Mouse (Mus musculus): ENCODE data around the gene Aebp2. TPM values are rescaled to one million over a fixed set of nuclear protein-coding genes. Genes with fewer than 3 reads are reported as not detected.

Aebp2 gene
- polyA plus RNA-seq, 1 experiment from 2014 or later: 13.0 TPM

- no peak overlapping the region for H3K9ac ChIP-seq (replicated peaks; ENCODE audit: low read length)
- H3K36me3 ChIP-seq (replicated peaks; ENCODE audit: control insufficient read depth, insufficient read depth, low read depth, low read length): no peaks in the 10 kb centered on the region
- no peak overlapping the region for H3K4me2 ChIP-seq (ENCODE audit: low read depth, low read length)
- H3K4me1 ChIP-seq (ENCODE audit: control insufficient read depth, insufficient read depth, low read length): peaks cover 4% of the 10 kb centered on the region; the same call in 1 of the 2 replicates
- no peaks in the 10 kb centered on the region for H3K9me3 ChIP-seq (replicated peaks; ENCODE audit: control insufficient read depth, low read length)
- WGBS: 72% methylated on average over 9 of the region's 9 CpGs
- no peak for DNase-seq (ENCODE audit: low spot score)
- no peaks in the 10 kb centered on the region for H3K27me3 ChIP-seq (ENCODE audit: control insufficient read depth, insufficient read depth, low read length)
- no peak overlapping the region for H3K4me3 ChIP-seq (ENCODE audit: low read depth, low read length)
- no peak for ATAC-seq (replicated peaks; ENCODE audit: insufficient number of reproducible peaks, low FRiP score, low TSS enrichment, low read depth)
- no peak overlapping the region for H3K27ac ChIP-seq (replicated peaks; ENCODE audit: low read depth, low read length)
Measured at GRCm38 (mm10) chr6:140677960-140678359, 55.5 kb downstream of the Aebp2 start.

- Histone ChIP-seq H3K9me3 (replicated peaks; ENCODE audit: control insufficient read depth, low read length) (no peaks in the 10 kb centered on the region), H3K36me3 (replicated peaks; ENCODE audit: control insufficient read depth, insufficient read depth, low read depth, low read length) (no peaks in the 10 kb centered on the region), H3K4me3 (ENCODE audit: low read depth, low read length) (no peak overlapping the region), H3K4me2 (ENCODE audit: low read depth, low read length) (peak overlapping the region; percentile 16; the same call in 1 of the 2 replicates), H3K27me3 (ENCODE audit: control insufficient read depth, insufficient read depth, low read length) (no peaks in the 10 kb centered on the region), H3K4me1 (ENCODE audit: control insufficient read depth, insufficient read depth, low read length) (peaks cover 4% of the 10 kb centered on the region; the same call in 1 of the 2 replicates), H3K27ac (replicated peaks; ENCODE audit: low read depth, low read length) (no peak overlapping the region), H3K9ac (replicated peaks; ENCODE audit: low read length) (no peak overlapping the region; the same call in 1 of the 2 replicates)
- WGBS: 17% methylated on average over 15 of the region's 15 CpGs
- 0 out of 2 replicates have a peak, but pooled peaks have one; percentile 58 for ATAC-seq (replicated peaks; ENCODE audit: insufficient number of reproducible peaks, low FRiP score, low TSS enrichment, low read depth)
- peak; percentile 76 for DNase-seq (ENCODE audit: low spot score)
Measured at GRCm38 (mm10) chr6:140678658-140679271, 56.3 kb downstream of the Aebp2 start.

- ATAC-seq (replicated peaks; ENCODE audit: insufficient number of reproducible peaks, low FRiP score, low TSS enrichment, low read depth) (no peak), DNase-seq (ENCODE audit: low spot score) (no peak)
- H3K9ac ChIP-seq (replicated peaks; ENCODE audit: low read length): no peak overlapping the region
- H3K36me3 ChIP-seq (replicated peaks; ENCODE audit: control insufficient read depth, insufficient read depth, low read depth, low read length): no peaks in the 10 kb centered on the region
- 52% methylated on average over 7 of the region's 7 CpGs for WGBS
- H3K4me1 ChIP-seq (ENCODE audit: control insufficient read depth, insufficient read depth, low read length): peaks cover 4% of the 10 kb centered on the region; the same call in 1 of the 2 replicates
- H3K4me2 ChIP-seq (ENCODE audit: low read depth, low read length): no peak overlapping the region
- no peak overlapping the region for H3K4me3 ChIP-seq (ENCODE audit: low read depth, low read length)
- no peaks in the 10 kb centered on the region for H3K27me3 ChIP-seq (ENCODE audit: control insufficient read depth, insufficient read depth, low read length)
- no peaks in the 10 kb centered on the region for H3K9me3 ChIP-seq (replicated peaks; ENCODE audit: control insufficient read depth, low read length)
- H3K27ac ChIP-seq (replicated peaks; ENCODE audit: low read depth, low read length): no peak overlapping the region
Measured at GRCm38 (mm10) chr6:140680713-140681112, 58.2 kb downstream of the Aebp2 start.

- no peak overlapping the region for H3K4me3 ChIP-seq (ENCODE audit: low read depth, low read length)
- peak; percentile 39; the same call in 1 of the 2 replicates for ATAC-seq (replicated peaks; ENCODE audit: insufficient number of reproducible peaks, low FRiP score, low TSS enrichment, low read depth)
- no peaks in the 10 kb centered on the region for H3K27me3 ChIP-seq (ENCODE audit: control insufficient read depth, insufficient read depth, low read length)
- no peaks in the 10 kb centered on the region for H3K36me3 ChIP-seq (replicated peaks; ENCODE audit: control insufficient read depth, insufficient read depth, low read depth, low read length)
- H3K9me3 ChIP-seq (replicated peaks; ENCODE audit: control insufficient read depth, low read length): no peaks in the 10 kb centered on the region
- 51% methylated on average over 13 of the region's 13 CpGs for WGBS
- H3K9ac ChIP-seq (replicated peaks; ENCODE audit: low read length): no peak overlapping the region; the same call in 1 of the 2 replicates
- H3K27ac ChIP-seq (replicated peaks; ENCODE audit: low read depth, low read length): no peak overlapping the region
- peak; percentile 20 for DNase-seq (ENCODE audit: low spot score)
- H3K4me2 ChIP-seq (ENCODE audit: low read depth, low read length): no peak overlapping the region
- H3K4me1 ChIP-seq (ENCODE audit: control insufficient read depth, insufficient read depth, low read length): peaks cover 4% of the 10 kb centered on the region; the same call in 1 of the 2 replicates
Measured at GRCm38 (mm10) chr6:140682829-140683228, 60.4 kb downstream of the Aebp2 start.

- Histone ChIP-seq H3K9me3 (replicated peaks; ENCODE audit: control insufficient read depth, low read length) (no peaks in the 10 kb centered on the region), H3K9ac (replicated peaks; ENCODE audit: low read length) (no peak overlapping the region), H3K4me1 (ENCODE audit: control insufficient read depth, insufficient read depth, low read length) (no peaks in the 10 kb centered on the region), H3K4me2 (ENCODE audit: low read depth, low read length) (no peak overlapping the region), H3K27ac (replicated peaks; ENCODE audit: low read depth, low read length) (no peak overlapping the region), H3K36me3 (replicated peaks; ENCODE audit: control insufficient read depth, insufficient read depth, low read depth, low read length) (no peaks in the 10 kb centered on the region), H3K27me3 (ENCODE audit: control insufficient read depth, insufficient read depth, low read length) (no peaks in the 10 kb centered on the region), H3K4me3 (ENCODE audit: low read depth, low read length) (no peak overlapping the region)
- ATAC-seq (replicated peaks; ENCODE audit: insufficient number of reproducible peaks, low FRiP score, low TSS enrichment, low read depth) (no peak), DNase-seq (ENCODE audit: low spot score) (no peak)
- 86% methylated on average over 11 of the region's 11 CpGs for WGBS
Measured at GRCm38 (mm10) chr6:140684403-140684802, 61.9 kb downstream of the Aebp2 start.

GRCm38 (mm10) chr6:140689617-140690404, 67.3 kb downstream of the Aebp2 start:
- DNase-seq (ENCODE audit: low spot score): no peak
- no peak for ATAC-seq (replicated peaks; ENCODE audit: insufficient number of reproducible peaks, low FRiP score, low TSS enrichment, low read depth)
- no peak overlapping the region for H3K9ac ChIP-seq (replicated peaks; ENCODE audit: low read length)
- 84% methylated on average over 16 of the region's 16 CpGs for whole genome bisulfite sequencing
- H3K9me3 ChIP-seq (replicated peaks; ENCODE audit: control insufficient read depth, low read length): no peaks in the 10 kb centered on the region
- no peaks in the 10 kb centered on the region for H3K36me3 ChIP-seq (replicated peaks; ENCODE audit: control insufficient read depth, insufficient read depth, low read depth, low read length)
- no peaks in the 10 kb centered on the region for H3K27me3 ChIP-seq (ENCODE audit: control insufficient read depth, insufficient read depth, low read length)
- H3K4me2 ChIP-seq (ENCODE audit: low read depth, low read length): no peak overlapping the region
- H3K4me1 ChIP-seq (ENCODE audit: control insufficient read depth, insufficient read depth, low read length): no peaks in the 10 kb centered on the region
- H3K4me3 ChIP-seq (ENCODE audit: low read depth, low read length): no peak overlapping the region
- no peak overlapping the region for H3K27ac ChIP-seq (replicated peaks; ENCODE audit: low read depth, low read length)

GRCm38 (mm10) chr6:140692160-140692559, 69.7 kb downstream of the Aebp2 start:
- Histone ChIP-seq H3K27ac (replicated peaks; ENCODE audit: low read depth, low read length) (no peak overlapping the region), H3K36me3 (replicated peaks; ENCODE audit: control insufficient read depth, insufficient read depth, low read depth, low read length) (no peaks in the 10 kb centered on the region), H3K4me1 (ENCODE audit: control insufficient read depth, insufficient read depth, low read length) (no peaks in the 10 kb centered on the region), H3K4me2 (ENCODE audit: low read depth, low read length) (no peak overlapping the region), H3K9me3 (replicated peaks; ENCODE audit: control insufficient read depth, low read length) (no peaks in the 10 kb centered on the region), H3K9ac (replicated peaks; ENCODE audit: low read length) (no peak overlapping the region), H3K27me3 (ENCODE audit: control insufficient read depth, insufficient read depth, low read length) (no peaks in the 10 kb centered on the region), H3K4me3 (ENCODE audit: low read depth, low read length) (no peak overlapping the region)
- ATAC-seq (replicated peaks; ENCODE audit: insufficient number of reproducible peaks, low FRiP score, low TSS enrichment, low read depth) (no peak), DNase-seq (ENCODE audit: low spot score) (no peak)
- 89% methylated on average over 6 of the region's 6 CpGs for WGBS

Data from embryonic facial prominence, embryonic 11.5 days (tissue).